In genomic region chr15:6709618-6710017, GRCm38 (mm10) we compare ENCODE assay signal across 8 mouse cellular contexts. TPM values are rescaled to one million over a fixed set of nuclear protein-coding genes. Genes with fewer than 3 reads are reported as not detected.
DNase-seq lines count a peak whose midpoint lies in the region; ATAC-seq lines count a peak whose summit lies in the region.

No protein-coding gene starts in this region.

- H3K9me3 ChIP-seq in lung, embryonic 15.5 days: no peaks in the 10 kb centered on the region
- H3K9me3 ChIP-seq in forebrain, embryonic 10.5 days: no peaks in the 10 kb centered on the region
- H3K9me3 ChIP-seq in limb, embryonic 13.5 days: no peaks in the 10 kb centered on the region

- no peaks in the 10 kb centered on the region for H3K36me3 ChIP-seq in lung, embryonic 15.5 days
- H3K36me3 ChIP-seq in forebrain, embryonic 10.5 days (replicated peaks): no peaks in the 10 kb centered on the region
- no peaks in the 10 kb centered on the region for H3K36me3 ChIP-seq in limb, embryonic 13.5 days
- no peaks in the 10 kb centered on the region for H3K36me3 ChIP-seq in splenic B cell, adult 2 months (ENCODE audit: control insufficient read depth, insufficient read depth, low read length, poor library complexity, severe bottlenecking)

- H3K4me2 ChIP-seq in lung, embryonic 15.5 days: peak overlapping the region; percentile 90
- peak overlapping the region; percentile 94 for H3K4me2 ChIP-seq in limb, embryonic 13.5 days (replicated peaks)

- no peak for ATAC-seq in lung, embryonic 15.5 days (ENCODE audit: borderline replicate concordance, extremely low read depth, low FRiP score, low TSS enrichment)
- no peak for ATAC-seq in limb, embryonic 13.5 days (ENCODE audit: low FRiP score, low read depth)

- peak overlapping the region; percentile 83 for H3K9ac ChIP-seq in lung, embryonic 15.5 days
- peak overlapping the region; percentile 94 for H3K9ac ChIP-seq in limb, embryonic 13.5 days

- no peak overlapping the region for H3K27ac ChIP-seq in lung, embryonic 15.5 days
- peak overlapping the region; percentile 96 for H3K27ac ChIP-seq in forebrain, embryonic 10.5 days
- no peak overlapping the region for H3K27ac ChIP-seq in limb, embryonic 13.5 days

- peak overlapping the region; percentile 74 for H3K4me3 ChIP-seq in lung, embryonic 15.5 days
- peak overlapping the region; percentile 93 for H3K4me3 ChIP-seq in forebrain, embryonic 10.5 days
- peak overlapping the region; percentile 90 for H3K4me3 ChIP-seq in limb, embryonic 13.5 days

- peaks cover 3% of the 10 kb centered on the region; the same call in 1 of the 2 replicates for H3K27me3 ChIP-seq in lung, embryonic 15.5 days
- peaks cover 16% of the 10 kb centered on the region for H3K27me3 ChIP-seq in forebrain, embryonic 10.5 days (ENCODE audit: poor library complexity, severe bottlenecking)
- peaks cover 16% of the 10 kb centered on the region for H3K27me3 ChIP-seq in limb, embryonic 13.5 days
- H3K27me3 ChIP-seq in splenic B cell, adult 2 months (ENCODE audit: control insufficient read depth, insufficient read depth, low read length, poor library complexity, severe bottlenecking): no peaks in the 10 kb centered on the region

- H3K4me1 ChIP-seq in lung, embryonic 15.5 days: peaks cover 27% of the 10 kb centered on the region
- H3K4me1 ChIP-seq in forebrain, embryonic 10.5 days: peaks cover 24% of the 10 kb centered on the region
- H3K4me1 ChIP-seq in limb, embryonic 13.5 days: peaks cover 44% of the 10 kb centered on the region

- no peak for DNase-seq in lung, postnatal 14 days
- no peak for DNase-seq in forebrain, embryonic 10.5 days (ENCODE audit: extremely low spot score, low spot score)
- peak; percentile 22 for DNase-seq in splenic B cell, adult 2 months (ENCODE audit: low read depth, low spot score)
- DNase-seq in Muller cell, postnatal 12 days (ENCODE audit: inconsistent ontology term): no peak
- DNase-seq in adrenal gland, adult 8-10 months: no peak
- DNase-seq in kidney, postnatal 4 days: no peak

- WGBS in lung, embryonic 15.5 days: 18% methylated on average over 8 of the region's 8 CpGs
- 23% methylated on average over 8 of the region's 8 CpGs for WGBS in forebrain, embryonic 10.5 days
- WGBS in limb, embryonic 13.5 days: 17% methylated on average over 8 of the region's 8 CpGs

RNA-seq across cellular contexts. Expression of gene Rictor, which starts 1.4 kb away (rescaled TPM):
- 41.3 and 45.5 TPM in 2 replicates for polyA plus RNA-seq in lung, embryonic 15.5 days (2015; fragmentation: Nextera tagmentation; extraction: Ambion mirVana)
- polyA plus RNA-seq in forebrain, embryonic 10.5 days (2016; fragmentation: Nextera tagmentation; extraction: Ambion mirVana): 33.5 and 36.1 TPM in 2 replicates
- 50.1 and 51.1 TPM in 2 replicates for polyA plus RNA-seq in limb, embryonic 13.5 days (2015; fragmentation: Nextera tagmentation; extraction: Ambion mirVana)
- 10 to 100 TPM; 24.4 to 40.5 (median 28.9) TPM for total RNA-seq in adrenal gland, adult 8-10 months (2022)
